Mouse (Mus musculus) testis, adult 2 months (tissue): ENCODE data around the gene Dnajc7.

ENCODE experiments used
- CTCF ChIP-seq: fragments of 200-500 bp; IDR thresholded peaks from 2 replicates; pipeline ENCODE4 v1.5.1; 2012; ENCODE audit warnings: low read depth, mild to moderate bottlenecking, inconsistent platforms, low read length, moderate library complexity; ENCODE audit not compliant: control insufficient read depth, insufficient read depth, insufficient replicate concordance
- POLR2A ChIP-seq: fragments of 200-500 bp; IDR thresholded peaks from 2 replicates; pipeline ENCODE4 v1.6.1; 2012; ENCODE audit warnings: low read depth, mild to moderate bottlenecking, inconsistent platforms, low read length, moderate library complexity; ENCODE audit not compliant: control insufficient read depth

- TF ChIP-seq CTCF (no peak), POLR2A (no peak)
These were observed 27.5 kb downstream of the Dnajc7 start for GRCm38 (mm10) chr11:100592346-100593046.
